Mouse (Mus musculus): Measurements from ENCODE around the gene Utrn.

DNA sequence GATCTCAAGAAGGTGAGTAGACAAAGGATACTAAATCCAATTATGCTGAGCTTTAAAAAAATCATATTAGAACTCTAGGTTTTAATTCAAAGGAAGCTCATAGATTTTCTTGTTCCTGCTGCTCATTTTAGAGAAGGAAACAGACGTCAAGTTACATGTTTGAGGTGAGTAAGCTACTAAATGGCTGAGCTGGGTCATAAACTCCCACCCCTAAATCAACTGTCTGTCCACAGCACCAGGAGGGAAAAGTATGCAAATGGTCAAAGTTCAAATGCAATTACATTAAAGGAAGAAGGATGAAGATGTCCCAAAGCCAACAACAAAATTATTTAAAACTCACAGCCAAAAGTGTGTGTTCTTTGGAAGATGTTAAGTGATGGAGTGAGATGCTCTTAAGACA is 139.5 kb downstream of the Utrn start:
- TF ChIP-seq POLR2A (IDR thresholded peaks at IDR 0.05; ENCODE audit: borderline replicate concordance, insufficient read depth, low read length) (no peak), CTCF (IDR thresholded peaks at IDR 0.05; ENCODE audit: borderline replicate concordance, insufficient read depth, low read depth, low read length) (no peak)
